Mouse (Mus musculus): ENCODE data around the gene Dnaaf1. TPM values are rescaled to one million over a fixed set of nuclear protein-coding genes. Genes with fewer than 3 reads are reported as not detected.

The Dnaaf1 gene
- polyA plus RNA-seq, 2 experiments: 0.06 TPM; not detected in 1

DNA sequence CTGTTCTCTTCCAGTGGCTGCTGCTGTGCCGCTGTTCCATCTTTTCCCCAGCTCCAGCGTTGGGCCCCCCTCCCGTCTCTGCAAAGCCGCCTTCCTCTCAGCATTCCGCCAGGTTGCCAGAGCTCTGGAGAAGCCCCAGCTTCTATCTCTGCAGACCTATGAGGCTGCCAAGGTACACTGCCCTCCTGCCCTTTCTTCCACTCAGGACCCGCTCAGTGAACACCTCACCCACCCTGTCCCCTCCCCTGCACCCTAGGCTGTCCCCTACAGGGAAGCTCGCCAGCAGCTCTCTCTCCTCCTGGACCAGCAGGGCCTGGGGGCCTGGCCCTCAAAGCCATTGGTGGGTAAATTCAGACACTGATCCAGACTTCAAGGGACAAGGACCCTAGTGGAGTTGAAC, 41.3 kb downstream of the Dnaaf1 start:
- ATAC-seq (ENCODE audit: low FRiP score, low read depth): no peak
- Histone ChIP-seq H3K36me3 (ENCODE audit: control insufficient read depth, insufficient read depth, low read length) (no peaks in the 10 kb centered on the region), H3K27me3 (ENCODE audit: control insufficient read depth, insufficient read depth, low read length) (no peaks in the 10 kb centered on the region), H3K4me3 (replicated peaks; ENCODE audit: low read length) (no peak overlapping the region), H3K27ac (replicated peaks; ENCODE audit: low read depth, low read length) (no peak overlapping the region), H3K9ac (ENCODE audit: low read depth, low read length, severe bottlenecking) (no peak overlapping the region), H3K9me3 (ENCODE audit: control insufficient read depth, low read length) (no peaks in the 10 kb centered on the region), H3K4me2 (replicated peaks; ENCODE audit: low read depth, low read length, severe bottlenecking) (no peak overlapping the region), H3K4me1 (ENCODE audit: control insufficient read depth, insufficient read depth, low read length) (no peaks in the 10 kb centered on the region)
- WGBS: 75% methylated on average over 4 of the region's 7 CpGs
- no peak for DNase-seq (ENCODE audit: low spot score)
- TF ChIP-seq POLR2A (IDR thresholded peaks at IDR 0.05; ENCODE audit: borderline replicate concordance, extremely low read depth, insufficient read depth, insufficient read length): no peak

DNA sequence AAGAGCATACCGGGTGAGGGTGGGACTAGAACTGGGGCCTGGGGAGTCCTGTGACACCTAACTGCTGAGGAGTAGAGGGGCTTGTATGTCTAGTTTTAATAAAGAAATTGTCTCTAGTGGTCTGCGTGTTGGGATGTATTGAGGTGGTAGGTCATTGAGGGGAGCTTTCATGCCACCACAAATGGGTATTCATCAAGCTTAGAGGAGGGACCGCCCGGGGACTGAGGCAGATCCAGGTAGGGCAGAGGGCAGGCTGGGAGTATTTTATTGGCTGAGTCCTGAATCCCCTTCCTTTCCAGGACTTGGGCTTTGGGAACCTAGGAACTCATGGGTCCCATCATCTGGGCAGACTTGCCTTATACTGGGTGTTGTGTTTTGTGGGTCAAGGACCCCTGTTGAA, 41.8 kb downstream of the Dnaaf1 start:
- no peak overlapping the region for H3K4me2 ChIP-seq (replicated peaks; ENCODE audit: low read depth, low read length, severe bottlenecking)
- H3K4me3 ChIP-seq (replicated peaks; ENCODE audit: low read length): no peak overlapping the region
- H3K4me1 ChIP-seq (ENCODE audit: control insufficient read depth, insufficient read depth, low read length): no peaks in the 10 kb centered on the region
- no peak overlapping the region for H3K27ac ChIP-seq (replicated peaks; ENCODE audit: low read depth, low read length)
- DNase-seq (ENCODE audit: low spot score) (no peak), ATAC-seq (ENCODE audit: low FRiP score, low read depth) (no peak)
- H3K9ac ChIP-seq (ENCODE audit: low read depth, low read length, severe bottlenecking): no peak overlapping the region
- no peaks in the 10 kb centered on the region for H3K36me3 ChIP-seq (ENCODE audit: control insufficient read depth, insufficient read depth, low read length)
- TF ChIP-seq POLR2A (IDR thresholded peaks at IDR 0.05; ENCODE audit: borderline replicate concordance, extremely low read depth, insufficient read depth, insufficient read length): no peak
- no peaks in the 10 kb centered on the region for H3K27me3 ChIP-seq (ENCODE audit: control insufficient read depth, insufficient read depth, low read length)
- WGBS: 95% methylated on average over 4 of the region's 4 CpGs
- no peaks in the 10 kb centered on the region for H3K9me3 ChIP-seq (ENCODE audit: control insufficient read depth, low read length)

DNA sequence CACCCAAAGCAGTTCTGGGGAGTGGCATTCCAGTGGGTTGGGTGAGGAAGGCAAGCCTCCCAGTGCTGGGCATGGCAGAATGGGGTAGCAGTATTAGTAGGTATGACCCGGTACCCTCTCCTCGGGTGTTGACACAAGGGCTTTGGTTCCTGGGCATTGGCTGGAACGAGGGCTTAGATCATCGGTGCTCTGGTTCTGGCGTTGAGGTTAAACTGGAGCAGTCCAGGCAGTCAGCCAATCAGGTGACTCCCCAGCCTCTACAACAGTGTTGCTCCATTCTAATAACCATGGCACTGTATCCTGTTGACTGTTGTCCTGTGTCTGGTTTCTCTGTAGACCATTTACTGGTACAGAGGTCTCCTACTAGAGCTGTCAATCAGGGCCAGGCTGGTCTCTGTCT, 42.6 kb downstream of the Dnaaf1 start:
- H3K4me1 ChIP-seq (ENCODE audit: control insufficient read depth, insufficient read depth, low read length): no peaks in the 10 kb centered on the region
- H3K4me2 ChIP-seq (replicated peaks; ENCODE audit: low read depth, low read length, severe bottlenecking): no peak overlapping the region
- no peak overlapping the region for H3K9ac ChIP-seq (ENCODE audit: low read depth, low read length, severe bottlenecking)
- H3K36me3 ChIP-seq (ENCODE audit: control insufficient read depth, insufficient read depth, low read length): no peaks in the 10 kb centered on the region
- no peaks in the 10 kb centered on the region for H3K9me3 ChIP-seq (ENCODE audit: control insufficient read depth, low read length)
- 91% methylated on average over 5 of the region's 5 CpGs for WGBS
- H3K27me3 ChIP-seq (ENCODE audit: control insufficient read depth, insufficient read depth, low read length): no peaks in the 10 kb centered on the region
- no peak overlapping the region for H3K27ac ChIP-seq (replicated peaks; ENCODE audit: low read depth, low read length)
- H3K4me3 ChIP-seq (replicated peaks; ENCODE audit: low read length): no peak overlapping the region
- no peak for TF ChIP-seq POLR2A (IDR thresholded peaks at IDR 0.05; ENCODE audit: borderline replicate concordance, extremely low read depth, insufficient read depth, insufficient read length)
- ATAC-seq (ENCODE audit: low FRiP score, low read depth): no peak
- no peak for DNase-seq (ENCODE audit: low spot score)

DNA sequence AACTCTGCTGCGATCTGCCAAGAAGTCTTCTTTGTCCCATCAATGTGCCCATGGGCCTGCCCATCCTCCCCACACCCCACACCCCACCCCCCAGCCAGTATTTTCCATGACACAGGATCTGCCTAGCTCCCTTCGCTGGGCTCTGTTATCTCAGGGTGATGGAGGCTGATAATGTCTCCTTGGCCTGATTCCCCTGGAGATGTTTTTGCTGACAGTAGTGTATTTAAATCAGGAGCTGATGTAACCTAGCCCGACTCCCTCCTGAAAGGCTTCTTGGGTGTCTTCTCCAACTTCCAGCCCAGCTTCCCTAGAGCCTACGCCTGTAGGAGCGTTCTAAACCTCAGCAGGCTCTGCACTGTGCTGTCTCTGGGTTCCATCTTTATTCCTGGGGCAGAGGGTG, 43.9 kb downstream of the Dnaaf1 start:
- ATAC-seq (ENCODE audit: low FRiP score, low read depth): no peak
- Histone ChIP-seq H3K36me3 (ENCODE audit: control insufficient read depth, insufficient read depth, low read length) (no peaks in the 10 kb centered on the region), H3K4me2 (replicated peaks; ENCODE audit: low read depth, low read length, severe bottlenecking) (no peak overlapping the region), H3K4me3 (replicated peaks; ENCODE audit: low read length) (no peak overlapping the region), H3K4me1 (ENCODE audit: control insufficient read depth, insufficient read depth, low read length) (no peaks in the 10 kb centered on the region), H3K9ac (ENCODE audit: low read depth, low read length, severe bottlenecking) (no peak overlapping the region), H3K9me3 (ENCODE audit: control insufficient read depth, low read length) (no peaks in the 10 kb centered on the region), H3K27ac (replicated peaks; ENCODE audit: low read depth, low read length) (no peak overlapping the region), H3K27me3 (ENCODE audit: control insufficient read depth, insufficient read depth, low read length) (no peaks in the 10 kb centered on the region)
- no peak for TF ChIP-seq POLR2A (IDR thresholded peaks at IDR 0.05; ENCODE audit: borderline replicate concordance, extremely low read depth, insufficient read depth, insufficient read length)
- WGBS: 69% methylated on average over 5 of the region's 5 CpGs
- DNase-seq (ENCODE audit: low spot score): no peak

DNA sequence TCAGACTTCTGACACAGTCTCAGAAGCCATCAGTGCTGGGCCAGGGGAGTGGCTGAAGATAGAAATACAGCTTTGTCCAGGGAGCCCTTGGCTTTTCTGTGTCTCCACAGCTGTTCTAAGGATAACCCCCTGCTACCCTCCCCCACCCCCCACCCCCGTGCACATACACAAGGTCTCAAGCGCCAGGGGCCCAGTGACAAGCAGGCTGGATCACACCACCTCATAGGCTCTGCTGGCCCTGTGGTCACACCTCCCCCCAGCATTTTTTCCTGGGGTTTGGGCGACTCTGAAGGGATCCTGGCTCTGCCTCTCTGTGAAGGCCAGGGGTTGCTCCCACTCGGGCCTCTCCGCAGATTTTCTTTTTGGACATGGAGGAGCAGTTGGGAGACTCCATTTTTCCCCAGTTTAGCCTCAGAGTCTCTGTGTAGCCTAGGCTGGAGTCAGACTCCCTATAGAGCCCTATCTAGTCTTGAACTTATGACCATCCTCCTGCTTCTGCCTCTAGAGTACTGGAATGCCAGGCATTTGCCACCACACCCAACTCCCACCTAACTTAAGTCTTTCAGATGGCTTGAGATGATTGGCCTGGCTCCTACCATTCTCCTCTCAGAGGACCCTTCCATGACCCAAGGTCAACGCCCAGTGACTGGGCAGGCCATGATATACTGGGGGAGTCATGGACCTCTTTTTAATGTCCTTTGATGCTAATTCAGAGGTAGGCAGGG, 45.2 kb downstream of the Dnaaf1 start:
- no peak overlapping the region for H3K27ac ChIP-seq (replicated peaks; ENCODE audit: low read depth, low read length)
- DNase-seq (ENCODE audit: low spot score): no peak
- H3K4me1 ChIP-seq (ENCODE audit: control insufficient read depth, insufficient read depth, low read length): no peaks in the 10 kb centered on the region
- H3K27me3 ChIP-seq (ENCODE audit: control insufficient read depth, insufficient read depth, low read length): no peaks in the 10 kb centered on the region
- TF ChIP-seq POLR2A (IDR thresholded peaks at IDR 0.05; ENCODE audit: borderline replicate concordance, extremely low read depth, insufficient read depth, insufficient read length): no peak
- H3K36me3 ChIP-seq (ENCODE audit: control insufficient read depth, insufficient read depth, low read length): no peaks in the 10 kb centered on the region
- 66% methylated on average over 6 of the region's 6 CpGs for WGBS
- H3K4me3 ChIP-seq (replicated peaks; ENCODE audit: low read length): no peak overlapping the region
- H3K9ac ChIP-seq (ENCODE audit: low read depth, low read length, severe bottlenecking): no peak overlapping the region
- no peak overlapping the region for H3K4me2 ChIP-seq (replicated peaks; ENCODE audit: low read depth, low read length, severe bottlenecking)
- H3K9me3 ChIP-seq (ENCODE audit: control insufficient read depth, low read length): no peaks in the 10 kb centered on the region
- no peak for ATAC-seq (ENCODE audit: low FRiP score, low read depth)
